Mouse (Mus musculus) forebrain, embryonic 10.5 days (tissue): ENCODE results near the gene Wbp11. TPM values are rescaled to one million over a fixed set of nuclear protein-coding genes. Genes with fewer than 3 reads are reported as not detected.

Source experiments
- DNase-seq: peaks from one replicate; pipeline ENCODE4 v3.0.0-alpha.2; 2017; ENCODE audit warnings: low spot score; ENCODE audit errors: extremely low spot score
- H3K27ac ChIP-seq: fragments of 300-500 bp; sonication (generic); 2 replicates; pipeline ENCODE4 v1.5.1; 2016; ENCODE audit warnings: mild to moderate bottlenecking
- H3K27me3 ChIP-seq: fragments of 300-500 bp; sonication (generic); 2 replicates; pipeline ENCODE4 v1.6.1; 2016; ENCODE audit warnings: mild to moderate bottlenecking; ENCODE audit not compliant: poor library complexity, severe bottlenecking
- H3K36me3 ChIP-seq: fragments of 300-500 bp; sonication (generic); replicated peaks from 2 replicates; pipeline ENCODE4 v1.6.1; 2016; ENCODE audit warnings: mild to moderate bottlenecking, moderate library complexity
- H3K4me1 ChIP-seq: fragments of 300-500 bp; sonication (generic); 2 replicates; pipeline ENCODE4 v1.6.1; 2016
- H3K4me3 ChIP-seq: fragments of 300-500 bp; sonication (generic); 2 replicates; pipeline ENCODE4 v1.5.1; 2016; ENCODE audit warnings: mild to moderate bottlenecking, moderate library complexity
- H3K9me3 ChIP-seq: fragments of 300-500 bp; sonication (generic); 2 replicates; pipeline ENCODE4 v1.6.1; 2016; ENCODE audit warnings: mild to moderate bottlenecking, moderate library complexity
- WGBS: fragments of 180-500 bp; shearing (Covaris S2); methylation state at CpG from one replicate; pipeline ENCODE4 v1.1.7; 2016; 5-methylcytosine and 5-hydroxymethylcytosine counted together
- polyA plus RNA-seq: library from polyadenylated mRNA; unstranded; fragments of >200 nt; fragmentation: Nextera tagmentation; extraction: Ambion mirVana; gene quantifications from 2 replicates; pipeline ENCODE4 v1.2.1, GENCODE M21; 2016

Wbp11 gene
- polyA plus RNA-seq, 1 experiment from 2014 or later = 166 TPM

- Histone ChIP-seq H3K27me3 (peaks cover 29% of the 10 kb centered on the region), H3K36me3 (no peaks in the 10 kb centered on the region), H3K9me3 (no peaks in the 10 kb centered on the region), H3K4me1 (peaks cover 17% of the 10 kb centered on the region), H3K27ac (peak overlapping the region; percentile 48), H3K4me3 (peak overlapping the region; percentile 54)
- no peak for DNase-seq
- under 1% methylated on average over 24 of the region's 24 CpGs for WGBS
Measured at GRCm38 (mm10) chr6:136793831-136794525, 34.1 kb downstream of the Wbp11 start.

DNA sequence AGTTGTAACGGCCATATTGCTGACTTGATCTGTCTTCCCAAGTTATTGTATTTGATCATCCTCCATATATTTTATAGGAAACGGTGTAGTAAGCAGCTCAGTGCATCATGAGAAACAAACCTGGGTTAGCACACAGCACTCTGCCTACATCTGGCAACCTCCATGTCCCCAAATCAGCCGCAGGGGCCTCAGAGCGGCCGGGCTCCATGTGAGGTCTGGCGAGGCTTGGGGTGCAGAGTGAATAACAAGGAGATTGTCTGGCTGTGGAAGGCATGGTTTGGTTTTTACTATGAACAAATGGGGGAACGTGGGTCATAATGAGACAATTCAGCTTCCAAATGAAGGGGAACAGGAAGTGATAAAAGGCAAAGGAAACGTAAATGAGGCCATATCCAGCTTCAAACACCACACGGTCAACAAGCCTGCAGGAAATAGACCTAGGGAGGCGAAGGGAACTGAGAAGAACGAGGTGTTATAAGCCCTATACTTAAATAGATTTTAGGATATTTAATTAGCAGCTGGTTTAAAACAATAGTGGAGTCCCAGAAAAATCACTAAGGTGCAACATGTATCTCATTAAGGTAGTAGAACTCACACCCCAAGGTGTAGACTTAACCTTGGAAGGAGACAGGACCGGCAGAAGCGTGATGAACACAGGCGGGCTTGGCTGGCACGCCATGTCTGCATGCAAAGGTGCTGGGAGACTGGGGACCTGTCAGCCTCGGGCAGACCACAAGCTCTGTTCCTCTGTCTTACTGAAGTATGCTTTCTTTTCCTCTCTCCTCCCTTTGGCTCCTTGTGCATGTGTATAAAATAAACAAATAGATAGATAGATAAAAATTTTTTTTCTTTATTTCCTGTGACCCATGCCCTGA lies 34.9 kb downstream of the Wbp11 start:
- DNase-seq = no peak

DNA sequence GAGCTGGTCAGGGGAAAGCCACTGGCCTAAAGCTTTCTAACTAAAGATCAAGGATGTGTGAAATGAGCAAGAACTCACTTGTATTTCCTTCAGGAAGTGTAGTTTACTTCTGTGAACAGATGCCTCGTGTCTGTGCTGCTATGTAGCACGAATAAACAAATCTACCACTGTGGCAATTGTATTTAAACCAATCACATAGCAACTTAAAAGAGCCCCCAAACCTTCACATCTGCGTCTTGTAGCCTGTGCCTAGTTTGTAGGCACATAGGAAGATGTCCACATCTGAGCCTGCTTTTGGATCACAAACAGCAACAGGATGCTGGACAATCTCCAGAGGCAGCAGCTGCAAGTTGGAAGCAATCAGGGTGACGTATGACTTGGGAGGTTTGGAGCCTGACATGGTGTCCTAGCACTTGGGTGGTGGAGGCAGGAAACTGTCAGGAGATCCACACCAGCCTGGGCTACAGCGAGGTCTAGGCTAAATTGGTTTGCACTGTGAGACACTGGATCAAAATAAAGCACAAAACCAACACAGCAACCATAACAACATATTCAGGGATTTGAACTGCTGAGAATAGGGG lies 38.6 kb downstream of the Wbp11 start:
- no peak overlapping the region for H3K27ac ChIP-seq
- peaks cover 23% of the 10 kb centered on the region for H3K27me3 ChIP-seq
- no peaks in the 10 kb centered on the region for H3K36me3 ChIP-seq
- H3K4me3 ChIP-seq = no peak overlapping the region
- H3K9me3 ChIP-seq = no peaks in the 10 kb centered on the region
- WGBS = 78% methylated on average over 5 of the region's 5 CpGs
- no peak for DNase-seq
- peaks cover 17% of the 10 kb centered on the region for H3K4me1 ChIP-seq

More for the DNA sequence above, 34.9 kb downstream of the Wbp11 start:
- Histone ChIP-seq H3K9me3 (no peaks in the 10 kb centered on the region), H3K36me3 (no peaks in the 10 kb centered on the region), H3K4me3 (peak overlapping the region; percentile 54), H3K4me1 (peaks cover 17% of the 10 kb centered on the region), H3K27me3 (peaks cover 29% of the 10 kb centered on the region), H3K27ac (peak overlapping the region; percentile 48; the same call in 1 of the 2 replicates)
- WGBS = 28% methylated on average over 16 of the region's 16 CpGs

DNA sequence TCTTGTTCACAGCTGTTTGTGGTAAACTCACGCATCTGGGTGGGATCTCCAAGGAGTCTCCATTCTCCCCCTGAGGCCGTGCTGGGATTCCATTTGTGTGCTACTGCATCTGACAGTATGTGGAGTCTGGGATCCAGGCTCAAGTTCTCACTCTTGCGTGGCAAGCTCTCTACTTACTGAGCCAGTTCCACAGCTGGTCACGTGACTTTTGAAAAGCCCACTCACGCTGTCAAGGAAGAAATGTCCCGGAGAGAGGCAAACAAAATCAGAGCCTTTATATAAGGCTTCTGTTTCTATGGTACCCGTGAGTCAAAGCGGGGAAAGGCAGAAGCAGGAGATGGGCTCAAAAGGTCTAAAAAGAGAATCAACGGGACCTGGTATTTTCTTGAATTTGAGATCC lies 45.3 kb downstream of the Wbp11 start:
- no peaks in the 10 kb centered on the region for H3K4me1 ChIP-seq
- WGBS = 86% methylated on average over 9 of the region's 9 CpGs
- H3K9me3 ChIP-seq = no peaks in the 10 kb centered on the region
- H3K27ac ChIP-seq = no peak overlapping the region
- no peak for DNase-seq
- H3K4me3 ChIP-seq = no peak overlapping the region
- no peaks in the 10 kb centered on the region for H3K27me3 ChIP-seq
- no peaks in the 10 kb centered on the region for H3K36me3 ChIP-seq

DNA sequence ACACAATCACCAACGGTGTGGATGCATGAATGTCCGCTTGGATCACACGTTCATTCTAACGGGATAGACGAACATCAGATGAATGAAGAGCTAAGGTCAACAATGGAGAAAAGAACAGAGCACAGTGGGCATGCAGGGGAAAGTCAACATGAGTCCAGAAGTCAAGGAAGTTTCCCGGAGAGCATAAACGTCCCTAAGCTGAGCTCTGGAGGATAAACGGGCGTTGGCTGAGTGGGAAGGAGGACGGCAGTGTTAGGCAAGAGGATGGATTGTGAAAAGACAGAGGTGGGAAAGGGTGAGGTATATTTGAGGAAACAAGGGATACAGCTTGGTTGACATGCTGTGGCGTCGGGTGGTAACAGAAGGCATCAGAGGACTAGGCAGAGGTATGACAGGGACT lies 45.9 kb downstream of the Wbp11 start:
- WGBS = 89% methylated on average over 12 of the region's 12 CpGs
- DNase-seq = no peak
- Histone ChIP-seq H3K27ac (no peak overlapping the region), H3K9me3 (no peaks in the 10 kb centered on the region), H3K4me3 (no peak overlapping the region), H3K4me1 (no peaks in the 10 kb centered on the region), H3K36me3 (no peaks in the 10 kb centered on the region), H3K27me3 (no peaks in the 10 kb centered on the region)

DNA sequence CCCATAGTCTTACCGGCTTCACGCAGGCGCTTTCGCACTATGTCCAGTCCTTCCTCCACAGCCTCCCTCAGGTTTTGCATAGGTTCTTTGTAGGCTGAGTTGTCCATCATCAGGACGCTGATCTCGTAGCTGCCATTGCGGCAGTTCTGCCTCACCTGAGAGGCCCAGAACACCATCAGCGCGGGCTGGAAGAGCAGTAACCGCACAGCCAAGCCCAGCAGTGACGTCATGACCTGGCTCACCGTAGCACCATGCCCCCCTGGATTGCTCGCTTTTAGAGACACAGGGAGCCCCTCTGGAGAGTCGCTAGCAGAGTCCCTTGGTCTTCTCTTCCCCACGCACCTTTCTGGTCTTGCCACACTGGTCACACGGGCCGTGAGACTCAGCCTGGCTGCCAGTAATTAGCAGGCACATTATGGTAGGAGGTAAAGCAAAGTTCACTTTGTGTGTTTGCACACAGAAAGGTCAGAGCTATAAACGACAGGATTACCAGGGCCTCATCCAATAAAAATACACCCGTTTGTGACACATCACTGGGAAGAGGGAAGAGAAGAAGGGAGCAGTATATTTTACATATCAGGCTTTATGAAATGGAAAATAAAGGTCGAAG lies 46.6 kb downstream of the Wbp11 start, which contains the start of gene Gucy2c:
Gene Gucy2c (minus strand): TSS at position 389 of the 610 bp plus-strand sequence.
- Histone ChIP-seq H3K27me3 (no peaks in the 10 kb centered on the region), H3K4me1 (no peaks in the 10 kb centered on the region), H3K4me3 (no peak within 1 kb of the TSS), H3K27ac (no peak within 1 kb of the TSS), H3K9me3 (no peaks in the 10 kb centered on the region), H3K36me3 (no peaks in the 10 kb centered on the region)
- DNase-seq = no peak
- WGBS = 82% methylated on average over 20 of the region's 20 CpGs

- Histone ChIP-seq H3K27ac (no peak overlapping the region), H3K4me1 (no peaks in the 10 kb centered on the region), H3K9me3 (no peaks in the 10 kb centered on the region), H3K4me3 (no peak overlapping the region), H3K36me3 (no peaks in the 10 kb centered on the region), H3K27me3 (no peaks in the 10 kb centered on the region)
- 88% methylated on average over 1 of the region's 1 CpGs for WGBS
- DNase-seq = no peak
Measured at GRCm38 (mm10) chr6:136776392-136776791, 51.6 kb downstream of the Wbp11 start.

DNA sequence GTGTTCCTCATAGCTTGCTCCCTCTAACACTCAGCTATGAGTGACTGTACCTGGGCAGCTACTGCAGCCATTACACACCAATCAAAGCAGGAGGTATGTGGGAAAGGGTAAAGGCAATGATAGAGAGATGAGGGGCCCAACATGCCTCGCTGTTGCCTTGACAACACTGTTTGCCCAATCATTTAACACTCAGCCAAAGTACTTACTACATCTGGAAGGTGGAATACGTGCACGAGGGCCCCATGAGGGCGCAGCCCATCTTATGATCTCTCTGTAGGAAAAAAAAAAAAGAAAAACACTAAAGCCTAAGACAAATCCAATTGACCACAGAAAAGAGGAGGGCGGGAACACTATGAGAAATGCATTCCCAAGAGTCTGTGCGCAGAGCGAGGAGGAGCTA lies 58.2 kb downstream of the Wbp11 start:
- WGBS = 88% methylated on average over 7 of the region's 7 CpGs
- H3K36me3 ChIP-seq = no peaks in the 10 kb centered on the region
- no peaks in the 10 kb centered on the region for H3K27me3 ChIP-seq

GRCm38 (mm10) chr6:136769143-136769542 lies 58.9 kb downstream of the Wbp11 start:
- H3K9me3 ChIP-seq = no peaks in the 10 kb centered on the region
- H3K36me3 ChIP-seq = no peaks in the 10 kb centered on the region
- no peak overlapping the region for H3K4me3 ChIP-seq
- WGBS = 91% methylated on average over 8 of the region's 8 CpGs
- DNase-seq = no peak
- H3K4me1 ChIP-seq = no peaks in the 10 kb centered on the region
- no peak overlapping the region for H3K27ac ChIP-seq
- no peaks in the 10 kb centered on the region for H3K27me3 ChIP-seq

More for the DNA sequence above, 58.2 kb downstream of the Wbp11 start:
- no peak overlapping the region for H3K27ac ChIP-seq
- no peak overlapping the region for H3K4me3 ChIP-seq
- no peaks in the 10 kb centered on the region for H3K4me1 ChIP-seq
- no peaks in the 10 kb centered on the region for H3K9me3 ChIP-seq
- DNase-seq = no peak

DNA sequence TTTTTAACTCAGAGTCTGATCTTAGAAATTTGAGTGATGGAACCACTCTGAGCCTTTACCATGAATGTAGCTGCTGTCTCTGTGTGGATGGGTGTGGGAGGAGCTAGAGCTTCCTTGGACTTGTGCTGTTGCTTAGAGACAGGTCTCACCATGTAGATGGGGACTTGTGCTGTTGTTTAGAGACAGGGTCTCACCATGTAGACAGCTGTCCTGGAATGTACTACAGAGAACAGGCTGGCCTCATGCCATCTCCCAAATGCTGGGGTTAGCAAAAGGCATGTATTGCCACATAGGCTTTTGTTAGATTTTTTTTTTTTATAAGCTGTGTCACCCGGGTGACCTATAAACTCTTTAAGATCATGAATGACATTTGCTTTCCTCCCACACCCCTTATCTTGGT lies 64.1 kb downstream of the Wbp11 start:
- Histone ChIP-seq H3K4me1 (no peaks in the 10 kb centered on the region), H3K4me3 (no peak overlapping the region), H3K36me3 (no peaks in the 10 kb centered on the region), H3K27me3 (no peaks in the 10 kb centered on the region), H3K27ac (no peak overlapping the region), H3K9me3 (no peaks in the 10 kb centered on the region)
- WGBS = 88% methylated on average over 1 of the region's 1 CpGs
- no peak for DNase-seq
